In the genomic region with DNA sequence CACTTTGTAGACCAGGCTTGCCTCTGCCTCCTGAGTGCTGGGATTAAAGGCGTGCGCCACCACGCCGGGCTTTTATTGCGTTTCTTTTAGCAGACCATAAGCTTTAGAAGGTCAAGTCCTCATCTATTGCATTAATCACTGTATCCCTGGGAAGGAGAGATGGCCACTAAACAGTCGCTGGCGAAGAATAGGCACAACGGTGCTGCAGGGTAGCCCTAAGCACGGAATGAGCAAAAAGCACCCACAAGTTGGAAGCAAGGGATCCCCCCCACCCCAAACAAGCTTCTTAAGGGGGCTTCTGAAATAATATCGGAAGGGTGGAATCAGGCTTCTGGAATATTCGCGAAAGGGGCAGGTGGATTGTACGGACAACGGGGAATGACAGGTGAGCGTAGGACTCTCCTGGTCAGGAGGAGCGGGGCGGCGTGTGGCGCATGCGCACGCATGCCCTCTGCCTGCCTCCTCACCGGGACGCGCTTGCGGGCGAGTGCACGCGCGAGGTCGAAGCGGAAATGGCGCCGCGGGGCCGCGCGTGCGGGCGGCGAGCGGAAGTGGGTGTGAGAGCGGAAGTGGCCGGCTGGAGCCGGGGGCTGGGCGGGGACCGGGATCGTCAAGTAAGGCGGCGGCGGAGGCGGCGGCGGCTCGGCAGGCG, we compare ENCODE assay signal across 8 mouse cellular contexts. TPM values are rescaled to one million over a fixed set of nuclear protein-coding genes. Genes with fewer than 3 reads are reported as not detected.
DNase-seq lines count a peak whose midpoint lies in the region; ATAC-seq and TF ChIP-seq lines count a peak whose summit lies in the region.

A gene (plus strand): TSS at position 147 of the 652 bp plus-strand sequence.

- peak within 1 kb of the TSS; percentile 93 for H3K27ac ChIP-seq in gastrocnemius, adult 2 months
- peak within 1 kb of the TSS; percentile 95 for H3K27ac ChIP-seq in hindbrain, postnatal 0 days
- peak within 1 kb of the TSS; percentile 98 for H3K27ac ChIP-seq in left cerebral cortex, adult 2 months

- TF ChIP-seq CTCF in gastrocnemius, adult 2 months (IDR thresholded peaks at IDR 0.05): no peak
- no peak for TF ChIP-seq CTCF in hindbrain, postnatal 0 days (IDR thresholded peaks at IDR 0.05; ENCODE audit: low read depth)
- no peak for TF ChIP-seq CTCF in left cerebral cortex, adult 2 months (IDR thresholded peaks at IDR 0.05)

- H3K27me3 ChIP-seq in hindbrain, postnatal 0 days (ENCODE audit: insufficient read depth, low read length): no peaks in the 10 kb centered on the region

- ATAC-seq in common myeloid progenitor, adult 5-6 weeks (replicated peaks; ENCODE audit: low read depth, poor library complexity, severe bottlenecking): peak; percentile 58
- peak; percentile 94 for ATAC-seq in hindbrain, postnatal 0 days
- peak; percentile 85 for ATAC-seq in megakaryocyte, adult 5-6 weeks (ENCODE audit: poor library complexity, severe bottlenecking)

- peak; percentile 99 for DNase-seq in ZHBTc4 (ENCODE audit: low read depth, low spot score)
- DNase-seq in gastrocnemius, adult 2 months: peak; percentile 98
- peak; percentile 98 for DNase-seq in hindbrain, postnatal 0 days (ENCODE audit: low spot score)
- peak; percentile 98 for DNase-seq in left cerebral cortex, adult 2 months (ENCODE audit: extremely low spot score in 1 of 2, low spot score in 2 of 2)
- peak; percentile 95 for DNase-seq in right cerebral cortex, adult 2 months (ENCODE audit: low spot score in 2 of 2)
- DNase-seq in urinary bladder, postnatal 14 days (ENCODE audit: low spot score): peak; percentile 97

- peak within 1 kb of the TSS; percentile 84 for H3K4me2 ChIP-seq in hindbrain, postnatal 0 days (ENCODE audit: low read depth, low read length)

- peaks cover 14% of the 10 kb centered on the region for H3K4me1 ChIP-seq in hindbrain, postnatal 0 days (ENCODE audit: insufficient read depth, low read length)

- no peaks in the 10 kb centered on the region for H3K9me3 ChIP-seq in hindbrain, postnatal 0 days (ENCODE audit: low read length)

- H3K4me3 ChIP-seq in gastrocnemius, adult 2 months: peak within 1 kb of the TSS; percentile 85
- peak within 1 kb of the TSS; percentile 99 for H3K4me3 ChIP-seq in hindbrain, postnatal 0 days (ENCODE audit: low read length)
- H3K4me3 ChIP-seq in left cerebral cortex, adult 2 months: peak within 1 kb of the TSS; percentile 85

- 2% methylated on average over 38 of the region's 55 CpGs for WGBS in hindbrain, postnatal 0 days

- peak within 1 kb of the TSS; percentile 94 for H3K9ac ChIP-seq in hindbrain, postnatal 0 days (replicated peaks; ENCODE audit: low read length)

- H3K36me3 ChIP-seq in hindbrain, postnatal 0 days (ENCODE audit: insufficient read depth, low read length): no peaks in the 10 kb centered on the region

- intact Hi-C loops in gastrocnemius, adult 2 months (cut with DNase I): loop anchor here (2.0 kb wide), 1 partner anchor 49 kb away; a partner anchor contains a TSS
- intact Hi-C loops in left cerebral cortex, adult 2 months (cut with DNase I): loop anchor here (1.0 to 5.0 kb wide), 2 partner anchors 48 to 156 kb away; a partner anchor contains a TSS

RNA-seq across cellular contexts. Expression of the gene that starts here (rescaled TPM):
- total RNA-seq in common myeloid progenitor, adult 5-6 weeks (2017): 298 and 302 TPM in 2 replicates
- total RNA-seq in gastrocnemius, adult 2 months (2021): 10 to 100 TPM; 58.8 to 78.5 TPM
- total RNA-seq in hindbrain, postnatal 0 days (2014; rRNA removed): 108 and 131 TPM in 2 replicates
- 414 and 417 TPM in 2 replicates for polyA plus RNA-seq in hindbrain, postnatal 0 days (2015; fragmentation: Nextera tagmentation; extraction: Ambion mirVana)
- total RNA-seq in left cerebral cortex, adult 2 months (2021): 100 to 1,000 TPM; 249 to 278 TPM
- total RNA-seq in megakaryocyte, adult 5-6 weeks (2015): 1,564 and 1,782 TPM in 2 replicates
- 803 and 834 TPM in 2 replicates for total RNA-seq in megakaryocyte, adult 5-6 weeks (2017)

Comparison
In these comparisons a context has a peak if more than half of its experiments do, and no peak if none do; other contexts are left out.
1. Peak in every context shown above with its lines: DNase-seq, ATAC-seq, H3K4me3 ChIP-seq and H3K27ac ChIP-seq.